Mouse (Mus musculus) cerebellum, adult 9-11 months (tissue): ENCODE measurements around the gene Cbx2.

ENCODE experiments used
- DNase-seq: peaks from one replicate; pipeline ENCODE4 v3.0.0; 2022

Cbx2 gene

GRCm38 (mm10) chr11:119021180-119021579, 1.6 kb upstream of the Cbx2 start:
- DNase-seq, result no peak

DNA sequence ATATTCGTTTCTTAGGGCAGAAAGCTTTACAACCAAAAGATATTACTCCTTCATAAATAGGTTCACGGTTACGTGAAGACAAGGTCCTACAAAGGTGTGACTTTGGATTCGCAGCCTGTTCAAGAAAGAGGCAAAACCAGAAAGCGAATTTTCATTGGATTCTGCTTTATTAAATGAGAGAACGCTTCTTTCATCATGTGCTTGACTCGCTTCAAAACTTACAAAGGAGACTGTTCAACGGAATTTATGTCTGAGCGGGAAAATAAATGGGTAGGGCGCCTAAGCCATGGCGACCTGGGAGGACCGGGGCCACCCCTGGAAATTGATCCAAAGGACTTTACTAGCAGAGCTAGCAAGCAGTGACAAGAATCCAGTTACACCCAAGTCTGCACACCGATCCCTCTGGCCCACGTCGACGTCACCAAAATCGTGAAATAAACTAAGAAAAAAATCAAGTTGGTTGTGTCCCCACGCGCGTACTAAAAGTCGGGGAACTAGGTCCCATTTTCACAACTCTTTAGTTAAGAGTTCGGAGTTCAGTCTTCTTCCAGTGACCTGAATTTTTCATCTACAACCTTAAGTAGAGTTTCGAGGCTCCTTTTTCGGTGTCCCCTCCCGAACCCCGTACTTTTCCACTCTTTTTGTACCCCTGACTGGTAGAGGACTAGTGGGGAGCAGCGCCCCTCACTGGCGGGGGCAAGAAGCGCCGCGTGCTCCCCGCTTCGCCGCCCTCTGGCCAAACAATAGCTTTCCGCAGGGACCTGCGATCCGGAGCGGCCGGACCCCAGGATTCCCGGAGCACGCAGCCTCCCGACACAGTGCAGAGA, 481 bp upstream of the Cbx2 start:
- no peak for DNase-seq

GRCm38 (mm10) chr11:119023616-119023980, 836 bp downstream of the Cbx2 start:
- DNase-seq, result peak; percentile 54

DNA sequence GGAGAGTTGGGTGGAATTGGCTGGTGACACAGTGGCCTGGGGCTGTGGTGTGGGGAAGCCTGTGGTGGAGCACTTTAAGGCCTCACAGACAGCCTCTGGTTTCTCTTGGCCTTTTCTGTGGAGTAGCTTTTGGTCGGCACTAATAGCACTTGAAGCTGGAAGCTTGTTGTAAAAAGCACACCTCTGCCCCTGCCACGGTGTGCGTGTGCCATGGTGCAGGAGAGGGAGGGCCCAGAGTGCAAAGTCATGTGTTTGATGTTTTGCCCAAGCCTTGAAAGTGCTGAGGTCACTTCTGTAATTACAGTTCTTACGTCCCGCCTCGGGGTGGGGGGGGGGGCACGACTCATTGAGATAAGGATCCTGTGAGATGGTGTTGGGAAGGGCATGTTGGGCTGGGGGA, 1.5 kb downstream of the Cbx2 start:
- DNase-seq, result no peak

- no peak for DNase-seq
These were observed 3.4 kb downstream of the Cbx2 start for GRCm38 (mm10) chr11:119026203-119026602.

- DNase-seq, result peak; percentile 73
These were observed 11.3 kb downstream of the Cbx2 start for GRCm38 (mm10) chr11:119033874-119034558.

- DNase-seq, result no peak
These were observed 11.9 kb downstream of the Cbx2 start for GRCm38 (mm10) chr11:119034635-119035034.

- peak; percentile 41 for DNase-seq
These were observed 12.4 kb downstream of the Cbx2 start for GRCm38 (mm10) chr11:119035094-119035685.

DNA sequence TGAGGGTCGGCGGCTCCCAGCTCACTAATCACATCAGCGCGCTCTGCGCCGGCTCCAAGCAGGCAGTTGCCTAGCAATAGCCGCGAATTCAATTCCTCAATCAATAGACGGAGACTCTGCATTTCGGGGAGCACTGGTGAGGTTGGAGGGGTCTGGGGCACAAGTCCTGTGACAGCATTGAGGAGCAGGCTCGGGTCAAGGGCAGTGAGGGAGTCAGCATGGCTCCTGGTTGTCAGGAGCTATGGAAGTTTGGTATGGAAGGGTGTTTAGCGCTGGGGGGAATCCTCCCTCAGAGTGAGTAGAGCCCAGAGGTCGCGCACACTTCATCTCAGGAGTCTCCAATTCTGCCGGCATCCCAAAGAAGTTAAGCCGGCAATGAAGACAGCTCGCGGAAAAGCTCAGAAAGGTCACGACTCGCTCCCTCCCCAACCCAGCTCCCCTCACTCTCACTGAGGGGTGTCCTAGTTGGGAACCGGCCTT, 13.0 kb downstream of the Cbx2 start:
- DNase-seq, result no peak

GRCm38 (mm10) chr11:119036447-119036846, 13.7 kb downstream of the Cbx2 start:
- no peak for DNase-seq

GRCm38 (mm10) chr11:119036934-119037779, 14.4 kb downstream of the Cbx2 start:
- DNase-seq, result peak; percentile 52

- peak; percentile 42 for DNase-seq
These were observed 15.1 kb downstream of the Cbx2 start for GRCm38 (mm10) chr11:119037780-119038401.

GRCm38 (mm10) chr11:119038744-119039484, 16.2 kb downstream of the Cbx2 start:
- DNase-seq, result peak; percentile 67

GRCm38 (mm10) chr11:119039732-119040512, 17.2 kb downstream of the Cbx2 start:
- DNase-seq, result peak; percentile 52

DNA sequence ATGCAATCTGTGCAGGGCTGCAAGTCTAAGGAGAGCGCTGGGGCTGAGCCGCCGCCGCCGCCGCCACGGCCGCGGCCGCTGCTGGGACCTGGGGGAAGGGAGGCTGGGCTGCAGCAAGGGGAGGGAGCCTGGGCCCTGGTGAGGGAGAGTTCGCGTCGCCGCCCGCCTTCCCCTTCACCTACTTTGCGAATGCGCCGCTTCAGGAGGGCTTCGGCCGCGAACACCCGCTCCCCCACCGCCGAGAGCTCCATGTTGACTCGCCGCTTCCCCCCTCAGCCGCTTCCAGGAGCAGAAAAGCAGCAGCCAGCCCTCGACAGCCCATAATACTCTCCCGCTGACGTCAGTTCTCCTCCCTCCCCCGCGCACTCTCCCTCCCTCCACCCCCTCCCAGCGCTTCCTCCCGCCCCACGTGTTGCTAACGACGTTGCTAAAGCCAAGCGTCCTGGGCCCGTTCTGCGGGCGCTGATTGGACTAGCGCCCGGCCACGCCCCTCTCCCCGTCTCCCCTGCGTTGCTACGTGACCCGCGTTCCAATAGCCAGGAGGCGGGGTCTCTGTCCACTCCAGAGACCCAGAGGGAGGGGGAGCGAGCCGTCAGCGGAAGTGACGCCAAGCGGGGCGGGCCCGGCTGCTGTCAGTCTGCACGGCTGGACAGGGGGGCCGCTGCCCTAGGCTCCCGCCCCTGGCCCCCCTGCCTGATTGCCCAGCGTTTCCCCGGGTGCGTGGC, 18.0 kb downstream of the Cbx2 start, which contains the start of gene Cbx8:
Gene Cbx8, minus strand, starts transcription at position 370 of the 725 bp plus-strand sequence.
- peak; percentile 100 for DNase-seq

- DNase-seq, result no peak
These were observed 18.6 kb downstream of the Cbx2 start for GRCm38 (mm10) chr11:119041325-119041716.

DNA sequence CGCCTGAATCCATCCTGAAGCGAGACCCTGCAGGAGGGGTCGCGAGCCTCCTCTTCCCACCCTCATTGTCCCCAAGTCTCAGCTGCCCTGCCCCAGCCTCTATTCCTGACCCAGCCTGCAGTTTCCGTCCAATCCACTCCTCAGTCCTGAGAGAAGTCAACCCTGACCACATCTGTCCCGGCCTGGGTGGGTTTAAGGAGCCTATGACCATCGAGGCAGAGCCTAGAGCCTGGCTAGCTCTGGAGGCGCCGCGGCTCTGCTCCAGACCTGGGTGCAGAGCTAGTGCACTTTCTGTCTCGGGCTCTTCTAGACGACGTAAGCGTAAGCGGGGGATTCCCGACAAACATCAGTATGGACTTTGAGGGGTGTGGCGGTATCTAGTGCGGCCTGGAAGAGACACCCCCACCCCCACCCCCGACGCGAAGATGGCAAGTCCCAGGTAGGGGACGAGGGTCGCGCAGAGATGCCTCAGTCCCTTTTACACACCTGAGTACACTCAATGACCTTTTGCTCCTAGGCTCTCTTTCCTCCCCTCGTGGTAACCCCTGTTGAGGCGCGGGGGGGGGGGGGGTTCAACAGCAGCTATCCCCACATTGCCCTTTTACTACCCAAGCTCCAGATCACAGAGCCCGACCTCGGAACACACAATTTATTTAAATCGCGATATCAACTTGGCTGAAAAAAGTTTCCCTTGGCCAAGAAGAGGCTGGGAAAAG, 19.1 kb downstream of the Cbx2 start:
- no peak for DNase-seq

DNA sequence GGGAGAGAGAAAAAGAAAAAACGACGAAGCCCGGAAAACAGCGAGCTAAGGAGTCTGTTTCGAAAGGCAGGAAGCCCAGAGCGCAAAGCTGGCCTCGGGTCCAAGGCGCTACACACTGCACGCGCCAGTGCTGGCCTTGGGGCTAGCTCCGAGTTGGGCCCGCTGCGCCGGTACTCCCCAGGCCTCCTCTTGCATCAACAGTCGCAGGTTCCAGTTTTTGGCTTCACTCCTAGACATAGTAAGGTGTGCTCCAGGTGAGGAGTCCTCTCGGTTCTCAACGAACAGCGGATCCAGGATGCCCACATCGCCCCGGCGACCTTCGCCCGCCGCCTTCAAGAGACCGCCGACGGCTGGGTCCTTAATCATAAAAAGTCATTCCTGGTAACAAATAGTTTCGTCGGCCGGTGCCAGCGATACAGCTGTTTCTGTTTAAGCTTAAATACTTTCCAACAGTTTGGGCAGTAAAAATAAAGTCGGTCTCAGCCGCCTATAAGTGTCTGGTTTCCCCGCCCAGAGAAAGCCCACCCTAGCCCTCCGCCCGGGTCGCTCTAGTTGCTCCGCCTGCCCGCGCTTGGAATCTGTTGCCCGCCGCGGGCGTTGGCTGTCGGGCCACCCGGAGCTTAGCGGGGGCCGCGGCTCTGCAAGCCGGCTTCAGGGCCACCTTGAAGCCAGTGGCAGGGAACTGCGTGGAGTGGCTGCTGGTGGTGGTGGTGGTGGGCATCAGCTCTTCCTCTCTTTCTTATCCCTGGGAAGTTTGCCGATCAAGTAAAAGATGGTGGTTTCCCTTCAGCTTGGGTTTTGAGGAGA, 19.9 kb downstream of the Cbx2 start:
- DNase-seq, result peak; percentile 57

- DNase-seq, result no peak
These were observed 20.4 kb downstream of the Cbx2 start for GRCm38 (mm10) chr11:119043273-119043540.
